Mouse (Mus musculus) erythroid progenitor cell, adult 5-6 weeks (primary cell): ENCODE measurements around the gene Prkce. TPM values are rescaled to one million over a fixed set of nuclear protein-coding genes. Genes with fewer than 3 reads are reported as not detected.

Experiments
- ATAC-seq: replicated peaks from 2 replicates; pipeline ENCODE4 v1.8.0; 2016; ENCODE audit warnings: moderate number of reproducible peaks, mild to moderate bottlenecking, moderate TSS enrichment, inconsistent platforms; ENCODE audit not compliant: poor library complexity, low FRiP score, severe bottlenecking
- total RNA-seq, 2 experiments: library from RNA; stranded (forward) in 1 of 2; stranded (reverse) in 1 of 2; fragments of 150-400 nt in 1 of 2; fragments of 186-747, 209-891 nt in 1 of 2; gene quantifications; 2 replicates each; pipeline versions ENCODE4 v1.2.3 to v1.2.4; 2015 to 2017; ENCODE audit warnings: low replicate concordance in 2 of 2

The Prkce gene
- total RNA-seq (2015; ENCODE audit: low replicate concordance) = 2.9 and 4.0 TPM in 2 replicates
- 0.30 and 4.1 TPM in 2 replicates for total RNA-seq (2017; ENCODE audit: low replicate concordance)

DNA sequence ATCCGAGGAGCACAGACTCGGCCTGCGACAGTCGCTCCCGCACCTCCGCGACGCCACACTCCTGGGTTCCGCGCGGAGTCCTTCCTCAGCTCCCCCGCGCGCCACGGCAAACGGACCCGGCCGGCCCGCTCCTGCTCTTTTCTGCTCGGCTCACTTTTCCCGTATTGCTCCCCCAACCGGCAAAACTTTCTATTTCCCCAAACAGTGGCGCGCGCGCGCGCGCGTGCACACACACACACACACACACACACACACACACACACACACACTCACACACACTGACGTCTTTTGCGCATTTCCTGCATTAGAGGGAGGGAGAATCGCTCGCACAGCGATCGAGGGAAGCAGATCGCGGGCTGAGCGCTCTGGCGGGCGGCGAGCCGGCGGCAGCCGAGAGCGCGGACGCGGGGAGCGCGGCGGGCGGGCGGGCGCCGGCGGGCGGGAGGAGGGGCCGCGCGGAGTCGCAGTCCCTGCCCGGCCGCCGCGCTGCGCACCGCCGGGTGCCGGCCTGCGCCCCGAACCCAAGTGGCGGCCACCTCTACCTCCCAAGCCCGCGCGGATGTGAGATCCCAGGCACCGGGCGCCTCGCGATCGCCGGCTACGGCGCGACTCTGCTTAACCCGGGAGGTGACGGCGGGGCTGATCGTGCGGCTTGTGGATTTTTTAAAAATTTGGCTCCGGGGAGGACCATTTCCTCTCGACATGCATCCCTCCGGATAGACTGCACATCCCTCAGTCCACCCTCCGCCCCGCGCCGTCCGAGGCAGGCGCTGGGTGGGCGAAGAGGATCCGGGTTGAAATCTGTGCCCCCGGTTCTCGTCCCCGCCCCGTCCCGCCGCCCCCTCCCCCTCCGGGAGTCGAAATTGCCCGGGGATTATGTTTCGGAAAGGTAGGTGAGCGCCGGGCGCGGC is at the start of gene Prkce:
TSS of gene Prkce (plus strand) at position 466 of the 911 bp plus-strand sequence.
- ATAC-seq = 0 out of 2 replicates have a peak, but pooled peaks have one; percentile 50

DNA sequence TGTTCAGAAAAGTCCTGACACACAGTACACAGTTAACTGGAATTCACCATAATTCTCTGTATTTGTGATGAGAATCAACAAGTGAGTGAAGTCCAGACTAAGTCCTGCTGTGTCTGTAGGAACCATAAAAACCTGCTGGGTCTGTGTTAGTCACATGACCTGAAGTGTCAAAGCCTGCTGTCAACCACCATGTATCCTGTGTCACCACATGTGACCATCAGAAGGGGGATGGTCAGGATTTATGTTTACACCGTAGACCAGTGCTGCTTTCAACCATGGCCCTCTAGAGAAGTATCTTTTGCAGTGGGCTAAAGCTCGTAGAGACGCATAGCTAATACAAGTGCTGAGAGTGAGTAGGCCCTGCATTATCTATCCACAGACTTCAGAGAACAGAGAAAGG is 44.4 kb upstream of the Prkce start:
- ATAC-seq = no peak

DNA sequence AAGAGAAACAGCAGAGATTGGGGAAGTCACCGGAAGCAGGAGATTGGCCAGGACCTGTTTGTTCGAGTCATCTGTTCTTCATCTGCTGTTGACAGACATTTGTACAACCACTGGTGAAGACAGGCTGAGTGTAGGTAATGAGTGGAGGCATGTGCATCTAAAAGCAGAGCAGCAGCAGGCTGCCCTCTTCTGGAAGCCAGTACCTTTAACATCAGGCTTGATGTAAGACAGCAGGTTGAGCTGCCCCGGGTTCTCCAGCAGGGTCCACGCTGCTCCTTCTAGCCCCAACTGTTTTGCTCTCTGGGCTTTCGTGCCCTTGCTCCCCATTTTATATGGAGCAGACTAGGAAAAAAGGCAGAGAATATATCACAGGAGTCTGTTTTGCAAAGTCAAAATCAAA is 41.7 kb upstream of the Prkce start:
- no peak for ATAC-seq

GRCm38 (mm10) chr17:86128198-86128597 is 39.4 kb upstream of the Prkce start:
- no peak for ATAC-seq

- no peak for ATAC-seq
These were observed 35.1 kb upstream of the Prkce start for GRCm38 (mm10) chr17:86132534-86132933.

DNA sequence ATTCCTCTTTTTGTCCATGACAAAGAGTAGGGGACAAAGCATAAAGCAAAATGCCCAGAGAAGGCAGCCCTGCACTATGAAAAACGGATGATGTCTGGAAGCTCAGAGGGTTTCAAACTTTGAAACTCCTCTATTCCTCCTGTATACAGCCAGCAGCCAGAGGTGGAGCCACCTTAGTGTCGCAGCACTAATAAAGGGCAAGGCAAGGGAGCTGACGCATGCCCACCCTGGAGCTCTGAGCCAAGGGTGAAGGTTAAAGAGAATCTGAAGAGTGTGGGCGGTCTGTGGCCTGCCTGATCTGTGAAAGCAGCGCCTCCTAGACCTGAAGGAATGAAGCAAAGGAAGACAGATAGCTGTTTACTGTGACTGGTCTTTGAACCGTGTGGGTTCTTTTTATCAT is 33.1 kb upstream of the Prkce start:
- no peak for ATAC-seq

DNA sequence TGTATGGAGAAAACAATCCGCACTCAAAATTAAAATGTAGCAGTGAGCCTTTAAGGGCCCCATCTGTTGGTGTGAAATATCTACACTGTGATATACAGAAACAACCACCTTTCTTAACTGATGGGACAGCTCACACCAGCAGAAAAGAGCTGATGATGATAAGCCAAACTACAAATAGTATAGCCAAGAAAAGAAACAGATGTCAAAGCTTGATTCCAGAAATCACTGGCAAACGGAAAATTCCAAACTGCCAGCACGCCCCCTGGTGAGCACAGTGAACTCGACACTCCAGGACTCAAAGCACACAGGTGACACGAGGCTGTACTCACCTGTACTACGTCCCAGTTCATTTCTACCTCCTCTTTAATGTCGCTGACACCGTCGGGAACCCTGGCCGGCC is 31.8 kb upstream of the Prkce start:
- no peak for ATAC-seq

- ATAC-seq = peak; percentile 72
These were observed 23.0 kb upstream of the Prkce start for GRCm38 (mm10) chr17:86144537-86145078.

- peak; percentile 92 for ATAC-seq
These were observed 22.3 kb upstream of the Prkce start, which contains the start of gene Srbd1 for GRCm38 (mm10) chr17:86145079-86145951. Gene Srbd1 (minus strand): TSS chr17:86145175.

- ATAC-seq = no peak
These were observed 17.9 kb upstream of the Prkce start for GRCm38 (mm10) chr17:86149726-86150125.

GRCm38 (mm10) chr17:86150867-86151348 is 16.7 kb upstream of the Prkce start:
- ATAC-seq = peak; percentile 77

- no peak for ATAC-seq
These were observed 10.6 kb upstream of the Prkce start for GRCm38 (mm10) chr17:86156999-86157398.

GRCm38 (mm10) chr17:86162672-86163071 is 4.9 kb upstream of the Prkce start:
- no peak for ATAC-seq

DNA sequence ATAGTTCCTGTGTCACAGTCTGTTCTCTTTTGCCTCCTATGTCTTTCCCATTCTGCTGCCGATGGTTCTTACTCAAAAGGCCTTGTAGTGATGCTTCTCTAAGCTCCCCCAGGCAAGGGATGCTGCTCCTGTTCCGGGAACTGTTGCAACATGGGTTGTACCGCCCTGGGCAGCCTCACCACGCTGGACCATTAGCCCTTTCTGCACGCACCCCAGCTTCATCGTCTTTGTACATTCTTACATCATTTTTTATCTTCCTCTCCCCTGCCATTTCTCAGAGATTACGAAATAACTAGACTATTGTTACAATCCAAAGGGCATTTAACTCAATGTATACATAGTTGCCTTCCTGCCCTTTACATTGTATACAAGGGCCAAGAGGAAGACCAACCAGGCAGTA is 3.2 kb upstream of the Prkce start:
- ATAC-seq = no peak

GRCm38 (mm10) chr17:86166051-86166566 is 1.5 kb upstream of the Prkce start:
- ATAC-seq = no peak

DNA sequence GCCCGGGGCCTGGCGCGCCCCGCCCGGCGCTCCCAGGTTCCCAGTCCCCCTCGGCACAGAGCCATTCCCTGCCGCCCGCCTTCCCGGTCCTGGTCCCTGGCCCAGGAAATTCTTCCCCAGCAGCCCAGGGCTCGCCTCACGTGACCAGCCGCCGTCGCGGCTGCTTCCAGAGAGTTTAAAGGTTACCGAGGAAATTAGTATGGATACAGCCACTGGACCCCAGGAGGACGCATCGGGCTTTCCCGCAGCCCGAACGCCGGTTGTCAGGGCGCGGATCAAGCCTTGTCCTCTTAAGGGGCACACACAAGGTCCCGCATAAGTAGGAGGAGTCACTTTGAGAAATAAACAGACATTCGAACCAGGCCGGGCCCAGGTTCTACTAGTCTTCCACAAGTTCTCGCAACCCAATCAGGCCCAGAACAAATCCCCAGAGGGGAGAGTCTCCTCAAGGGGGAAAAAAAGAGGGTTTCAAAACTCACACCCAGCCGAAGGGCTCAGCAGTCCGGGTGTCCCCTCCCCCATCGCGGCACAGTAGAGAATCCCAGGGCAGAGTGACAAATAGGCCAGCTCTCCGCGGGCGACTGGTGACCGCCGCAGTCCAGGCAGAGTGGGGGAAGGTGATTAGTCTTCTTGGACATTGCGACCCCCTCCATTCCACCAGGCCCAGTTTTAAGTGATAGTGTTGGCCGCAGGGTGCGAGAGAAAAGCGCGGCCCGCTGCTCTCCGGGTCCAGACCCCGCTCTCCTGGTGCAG is 842 bp upstream of the Prkce start:
- peak; percentile 46; the same call in 1 of the 2 replicates for ATAC-seq

DNA sequence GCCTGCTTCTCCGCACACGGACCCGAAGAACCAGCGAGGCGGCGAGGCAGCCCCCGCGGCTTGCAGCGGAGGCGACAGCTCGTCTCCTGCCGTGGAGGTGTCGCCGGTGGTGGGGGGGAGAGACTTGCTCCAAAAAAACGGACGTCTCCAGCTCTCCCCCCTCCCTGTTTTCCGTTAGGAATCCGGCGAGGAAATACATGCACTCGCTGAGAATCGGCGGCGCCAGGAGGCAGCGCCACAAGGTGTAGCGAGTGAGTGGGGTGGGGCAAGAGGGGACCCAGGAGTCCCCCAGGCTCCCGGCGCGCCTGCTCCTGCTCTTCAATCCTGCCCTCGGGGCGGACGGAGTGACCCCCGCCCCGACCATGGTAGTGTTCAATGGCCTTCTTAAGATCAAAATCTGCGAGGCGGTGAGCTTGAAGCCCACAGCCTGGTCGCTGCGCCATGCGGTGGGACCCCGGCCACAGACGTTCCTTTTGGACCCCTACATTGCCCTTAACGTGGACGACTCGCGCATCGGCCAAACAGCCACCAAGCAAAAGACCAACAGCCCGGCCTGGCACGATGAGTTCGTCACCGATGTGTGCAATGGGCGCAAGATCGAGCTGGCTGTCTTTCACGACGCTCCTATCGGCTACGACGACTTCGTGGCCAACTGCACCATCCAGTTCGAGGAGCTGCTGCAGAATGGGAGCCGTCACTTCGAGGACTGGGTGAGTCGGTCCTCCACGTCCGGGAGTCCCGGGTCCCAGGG is 821 bp downstream of the Prkce start:
- no peak for ATAC-seq

DNA sequence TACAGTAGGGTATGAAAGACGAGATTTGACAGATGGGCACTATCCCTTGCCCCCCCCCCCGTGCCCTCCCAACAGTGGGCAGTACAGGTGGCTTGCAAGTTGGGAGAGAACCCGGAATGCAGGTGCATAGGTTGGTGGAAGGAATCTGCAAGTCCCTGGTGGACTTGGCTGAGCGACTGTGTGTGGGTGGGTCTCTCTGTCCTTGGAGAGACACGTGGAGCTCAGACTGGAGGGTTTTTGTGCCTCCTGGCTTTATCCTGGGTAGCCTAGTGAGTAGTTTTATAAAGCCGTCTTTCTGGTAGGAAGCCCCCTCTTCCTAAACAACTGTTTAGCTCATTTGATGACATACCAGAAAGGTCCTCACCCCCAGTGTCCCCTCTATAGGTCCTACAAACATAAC is 1.5 kb downstream of the Prkce start:
- no peak for ATAC-seq
